Mouse (Mus musculus): Measurements from ENCODE around the gene Brca1. TPM values are rescaled to one million over a fixed set of nuclear protein-coding genes. Genes with fewer than 3 reads are reported as not detected.
"Not testable (repeated sequence)": the region's sequence is repeated elsewhere in the genome, so short reads cannot be mapped to it uniquely, and the experiment has no call there.

Gene Brca1
- polyA plus RNA-seq, 1 experiment from 2014 or later, result 12.3 TPM

DNA sequence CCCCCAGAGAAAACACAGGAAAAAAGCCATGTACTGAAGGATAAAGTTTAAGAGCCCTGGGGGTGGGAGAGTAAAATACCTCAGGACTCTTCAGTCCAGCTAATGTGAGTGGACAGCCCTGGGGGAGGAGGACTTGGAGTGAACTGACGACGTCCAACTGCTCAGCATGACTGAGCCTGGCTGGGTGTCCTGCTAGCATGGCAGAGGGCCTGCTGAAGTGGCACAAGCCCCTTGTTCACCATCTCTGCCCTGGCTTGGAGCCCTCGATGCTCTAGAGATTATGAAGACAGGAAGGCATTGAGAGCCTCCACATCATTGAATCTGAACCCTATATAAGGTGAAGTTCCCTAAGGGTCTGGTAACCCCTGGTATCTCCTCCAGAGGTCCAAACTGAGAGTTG, 79.8 kb downstream of the Brca1 start:
- H3K4me2 ChIP-seq, result no peak overlapping the region
- 46% methylated on average over 3 of the region's 3 CpGs for WGBS (ENCODE audit: insufficient replicate concordance)
- H3K4me3 ChIP-seq (ENCODE audit: low read depth, low read length), result no peak overlapping the region
- H3K36me3 ChIP-seq (ENCODE audit: control insufficient read depth, insufficient read depth, low read length), result no peaks in the 10 kb centered on the region
- no peaks in the 10 kb centered on the region for H3K9me3 ChIP-seq (replicated peaks; ENCODE audit: control insufficient read depth, low read length)
- no peak for ATAC-seq (replicated peaks; ENCODE audit: insufficient number of reproducible peaks, low FRiP score, low TSS enrichment)
- H3K4me1 ChIP-seq (ENCODE audit: control insufficient read depth, insufficient read depth, low read length), result peaks cover 24% of the 10 kb centered on the region
- H3K9ac ChIP-seq (ENCODE audit: low read depth, low read length), result no peak overlapping the region
- no peak overlapping the region for H3K27ac ChIP-seq (ENCODE audit: low read depth, low read length)
- no peaks in the 10 kb centered on the region for H3K27me3 ChIP-seq (ENCODE audit: control insufficient read depth, insufficient read depth, low read length)

DNA sequence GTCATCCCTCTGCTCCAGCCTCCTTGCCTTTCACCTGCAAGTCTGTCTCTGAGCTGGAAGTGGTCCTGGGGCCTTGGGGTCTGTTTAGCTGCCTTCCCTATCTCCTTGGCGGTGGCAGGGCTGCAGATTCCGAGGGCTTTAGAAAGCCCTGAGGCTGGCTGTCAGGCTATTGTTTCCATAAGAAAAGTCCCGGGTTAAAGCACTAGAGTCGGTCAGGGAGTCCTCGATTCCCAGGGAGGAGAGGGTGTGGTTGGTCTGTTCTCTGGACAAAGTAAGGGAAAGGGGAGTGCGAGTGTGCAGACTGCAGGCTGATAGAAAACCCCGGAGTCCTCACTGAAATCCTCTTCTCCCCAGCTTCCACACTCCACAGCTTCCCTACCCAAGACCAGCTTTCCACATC, 81.5 kb downstream of the Brca1 start:
- peak overlapping the region; percentile 46; the same call in 1 of the 2 replicates for H3K9ac ChIP-seq (ENCODE audit: low read depth, low read length)

DNA sequence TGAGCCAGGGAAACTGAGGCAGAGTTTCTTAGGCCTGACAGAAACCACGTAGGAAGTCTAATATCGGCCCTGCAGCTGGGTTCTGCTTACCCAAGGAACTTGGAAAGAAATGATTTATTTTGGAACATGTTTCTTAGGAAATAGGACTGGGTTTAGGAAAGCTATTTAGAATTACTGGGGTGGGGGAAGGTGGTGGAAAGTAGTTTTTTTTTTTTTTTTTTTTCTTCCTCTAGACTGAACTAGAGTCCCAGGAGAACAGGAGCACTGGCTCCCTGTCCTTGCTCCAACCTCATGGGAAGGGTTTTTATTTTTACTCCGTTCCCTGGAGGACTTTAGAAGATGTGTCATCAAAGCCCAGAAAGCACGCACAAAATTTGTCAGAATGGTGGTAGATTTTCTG, 82.6 kb downstream of the Brca1 start:
- peak overlapping the region; percentile 83; the same call in 1 of the 2 replicates for H3K9ac ChIP-seq (ENCODE audit: low read depth, low read length)
- peak overlapping the region; percentile 68 for H3K4me3 ChIP-seq (ENCODE audit: low read depth, low read length)
- peak overlapping the region; percentile 98 for H3K4me2 ChIP-seq
- no peaks in the 10 kb centered on the region for H3K27me3 ChIP-seq (ENCODE audit: control insufficient read depth, insufficient read depth, low read length)
- no peak for ATAC-seq (replicated peaks; ENCODE audit: insufficient number of reproducible peaks, low FRiP score, low TSS enrichment)
- H3K36me3 ChIP-seq (ENCODE audit: control insufficient read depth, insufficient read depth, low read length), result no peaks in the 10 kb centered on the region
- no peak overlapping the region for H3K27ac ChIP-seq (ENCODE audit: low read depth, low read length)
- WGBS (ENCODE audit: insufficient replicate concordance), result 61% methylated on average over 4 of the region's 4 CpGs
- peaks cover 27% of the 10 kb centered on the region for H3K4me1 ChIP-seq (ENCODE audit: control insufficient read depth, insufficient read depth, low read length)
- H3K9me3 ChIP-seq (replicated peaks; ENCODE audit: control insufficient read depth, low read length), result no peaks in the 10 kb centered on the region

More for the DNA sequence above, 81.5 kb downstream of the Brca1 start:
- no peak for ATAC-seq (replicated peaks; ENCODE audit: insufficient number of reproducible peaks, low FRiP score, low TSS enrichment)
- H3K36me3 ChIP-seq (ENCODE audit: control insufficient read depth, insufficient read depth, low read length), result no peaks in the 10 kb centered on the region
- peak overlapping the region; percentile 29; the same call in 1 of the 2 replicates for H3K4me2 ChIP-seq
- H3K27me3 ChIP-seq (ENCODE audit: control insufficient read depth, insufficient read depth, low read length), result no peaks in the 10 kb centered on the region
- H3K4me1 ChIP-seq (ENCODE audit: control insufficient read depth, insufficient read depth, low read length), result peaks cover 24% of the 10 kb centered on the region
- H3K4me3 ChIP-seq (ENCODE audit: low read depth, low read length), result no peak overlapping the region
- H3K27ac ChIP-seq (ENCODE audit: low read depth, low read length), result peak overlapping the region; percentile 2; the same call in 1 of the 2 replicates
- 22% methylated on average over 7 of the region's 7 CpGs for WGBS (ENCODE audit: insufficient replicate concordance)
- no peaks in the 10 kb centered on the region for H3K9me3 ChIP-seq (replicated peaks; ENCODE audit: control insufficient read depth, low read length)

DNA sequence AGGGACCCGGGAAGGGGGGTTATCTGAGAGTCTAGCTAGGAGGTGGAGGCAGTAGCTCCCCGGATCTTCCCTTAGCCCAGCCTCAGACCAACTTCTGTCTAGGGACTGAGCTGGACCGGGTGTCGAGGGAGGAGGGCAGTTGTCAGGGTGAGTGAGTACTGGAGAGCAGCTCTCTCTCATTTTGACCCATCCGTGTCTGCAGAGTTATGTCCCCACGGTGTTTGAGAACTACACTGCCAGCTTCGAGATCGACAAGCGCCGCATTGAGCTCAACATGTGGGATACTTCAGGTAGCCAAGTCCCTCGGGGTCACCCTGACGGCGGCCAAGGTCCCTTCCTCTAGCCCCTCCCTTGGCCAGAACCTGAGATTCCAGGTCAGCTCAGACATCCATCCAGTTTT, 83.0 kb downstream of the Brca1 start:
- H3K36me3 ChIP-seq (ENCODE audit: control insufficient read depth, insufficient read depth, low read length), result no peaks in the 10 kb centered on the region
- no peaks in the 10 kb centered on the region for H3K27me3 ChIP-seq (ENCODE audit: control insufficient read depth, insufficient read depth, low read length)
- H3K9ac ChIP-seq (ENCODE audit: low read depth, low read length), result peak overlapping the region; percentile 83
- H3K4me3 ChIP-seq (ENCODE audit: low read depth, low read length), result peak overlapping the region; percentile 68
- peak overlapping the region; percentile 57 for H3K27ac ChIP-seq (ENCODE audit: low read depth, low read length)
- WGBS (ENCODE audit: insufficient replicate concordance), result 5% methylated on average over 13 of the region's 13 CpGs
- H3K4me1 ChIP-seq (ENCODE audit: control insufficient read depth, insufficient read depth, low read length), result peaks cover 32% of the 10 kb centered on the region
- no peak for ATAC-seq (replicated peaks; ENCODE audit: insufficient number of reproducible peaks, low FRiP score, low TSS enrichment)
- H3K9me3 ChIP-seq (replicated peaks; ENCODE audit: control insufficient read depth, low read length), result no peaks in the 10 kb centered on the region
- H3K4me2 ChIP-seq, result peak overlapping the region; percentile 98

DNA sequence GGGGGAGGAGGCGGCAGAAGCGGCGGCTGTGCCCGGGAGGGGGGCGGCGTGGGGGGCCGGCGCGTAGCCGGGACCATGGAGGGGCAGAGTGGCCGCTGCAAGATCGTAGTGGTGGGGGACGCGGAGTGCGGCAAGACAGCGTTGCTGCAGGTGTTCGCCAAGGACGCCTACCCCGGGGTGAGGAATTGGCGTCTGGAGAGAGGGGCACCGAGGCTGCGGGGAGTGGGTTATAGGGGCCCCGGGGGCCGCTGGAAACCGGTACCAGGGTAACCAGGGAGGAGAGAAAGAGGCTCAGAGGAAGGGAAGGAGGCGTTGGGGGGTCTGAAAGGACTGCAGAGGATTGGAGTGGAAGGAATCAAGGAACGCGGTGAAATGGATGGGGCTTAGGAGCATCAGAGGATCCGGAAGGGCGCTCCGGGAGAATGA, 83.5 kb downstream of the Brca1 start:
- H3K4me3 ChIP-seq (ENCODE audit: low read depth, low read length), result peak overlapping the region; percentile 68
- ATAC-seq (replicated peaks; ENCODE audit: insufficient number of reproducible peaks, low FRiP score, low TSS enrichment), result peak; percentile 15
- peak overlapping the region; percentile 57 for H3K27ac ChIP-seq (ENCODE audit: low read depth, low read length)
- peak overlapping the region; percentile 98 for H3K4me2 ChIP-seq
- no peaks in the 10 kb centered on the region for H3K36me3 ChIP-seq (ENCODE audit: control insufficient read depth, insufficient read depth, low read length)
- peaks cover 36% of the 10 kb centered on the region for H3K4me1 ChIP-seq (ENCODE audit: control insufficient read depth, insufficient read depth, low read length)
- peak overlapping the region; percentile 83 for H3K9ac ChIP-seq (ENCODE audit: low read depth, low read length)
- H3K27me3 ChIP-seq (ENCODE audit: control insufficient read depth, insufficient read depth, low read length), result no peaks in the 10 kb centered on the region
- WGBS (ENCODE audit: insufficient replicate concordance), result under 1% methylated on average over 28 of the region's 31 CpGs
- H3K9me3 ChIP-seq (replicated peaks; ENCODE audit: control insufficient read depth, low read length), result no peaks in the 10 kb centered on the region

DNA sequence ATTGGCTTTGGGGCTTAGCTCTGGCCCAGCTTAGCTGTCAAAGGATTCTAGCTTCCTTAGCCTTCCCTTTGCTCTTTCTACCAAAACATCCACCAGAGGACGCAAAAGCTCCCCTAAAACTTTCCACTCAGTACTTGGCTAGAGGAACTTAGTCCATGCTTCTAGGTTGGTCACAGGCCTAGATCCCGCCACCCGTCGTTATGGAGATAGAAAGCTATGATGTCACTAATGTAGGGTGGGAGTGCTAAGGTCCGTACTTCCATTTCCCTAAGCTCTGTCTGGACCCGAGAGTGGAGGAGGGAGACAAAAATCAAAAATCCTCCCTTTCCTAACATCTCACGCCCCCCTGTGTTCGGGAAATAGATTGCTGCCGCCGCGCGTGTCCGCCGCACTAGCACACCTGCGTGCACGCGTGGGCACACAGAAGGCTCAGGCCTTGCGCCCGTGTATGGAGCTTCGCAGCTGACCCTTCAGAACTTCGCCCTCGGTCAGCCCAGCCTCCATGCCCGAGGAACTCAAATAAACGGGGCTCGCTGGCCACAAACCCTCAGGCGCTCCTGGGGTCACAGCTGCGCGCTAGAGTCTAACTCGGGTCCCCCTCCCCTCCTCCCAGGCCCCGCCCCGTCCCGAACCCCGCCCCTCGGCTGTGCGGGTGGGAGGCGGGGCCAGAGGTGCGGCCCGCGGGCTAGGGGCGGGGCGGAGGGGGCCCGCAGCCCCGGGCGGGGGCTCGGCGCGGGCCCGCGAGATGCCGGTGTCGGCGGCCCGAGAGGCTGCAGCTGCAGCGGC, 84.1 kb downstream of the Brca1 start:
- ATAC-seq (replicated peaks; ENCODE audit: insufficient number of reproducible peaks, low FRiP score, low TSS enrichment), result peak; percentile 75
- H3K4me2 ChIP-seq, result peak overlapping the region; percentile 98
- H3K27me3 ChIP-seq (ENCODE audit: control insufficient read depth, insufficient read depth, low read length), result no peaks in the 10 kb centered on the region
- no peaks in the 10 kb centered on the region for H3K9me3 ChIP-seq (replicated peaks; ENCODE audit: control insufficient read depth, low read length)
- peak overlapping the region; percentile 83 for H3K9ac ChIP-seq (ENCODE audit: low read depth, low read length)
- peak overlapping the region; percentile 57 for H3K27ac ChIP-seq (ENCODE audit: low read depth, low read length)
- H3K4me1 ChIP-seq (ENCODE audit: control insufficient read depth, insufficient read depth, low read length), result peaks cover 40% of the 10 kb centered on the region
- WGBS (ENCODE audit: insufficient replicate concordance), result under 1% methylated on average over 41 of the region's 54 CpGs
- H3K4me3 ChIP-seq (ENCODE audit: low read depth, low read length), result peak overlapping the region; percentile 68
- no peaks in the 10 kb centered on the region for H3K36me3 ChIP-seq (ENCODE audit: control insufficient read depth, insufficient read depth, low read length)

DNA sequence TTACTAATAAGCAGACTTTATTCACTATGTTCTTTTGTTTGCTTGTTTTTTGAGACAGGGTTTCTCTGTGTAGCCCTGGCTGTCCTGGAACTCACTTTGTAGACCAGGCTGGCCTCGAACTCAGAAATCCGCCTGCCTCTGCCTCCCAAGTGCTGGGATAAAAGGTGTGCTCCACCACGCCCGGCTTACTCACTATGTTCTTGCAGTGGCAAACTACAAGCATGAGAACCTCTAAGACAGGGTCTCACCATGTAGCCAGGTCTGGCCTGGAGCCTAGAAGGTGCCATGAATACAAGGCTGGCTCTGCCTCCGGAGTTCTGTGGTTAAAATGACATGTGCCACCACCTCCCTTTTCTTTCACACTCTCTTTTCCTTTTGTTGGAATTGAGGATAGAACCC, 85.2 kb downstream of the Brca1 start:
- peak overlapping the region; percentile 97 for H3K4me2 ChIP-seq
- H3K27ac ChIP-seq (ENCODE audit: low read depth, low read length); H3K9ac ChIP-seq (ENCODE audit: low read depth, low read length); H3K9me3 ChIP-seq (replicated peaks; ENCODE audit: control insufficient read depth, low read length); ATAC-seq (replicated peaks; ENCODE audit: insufficient number of reproducible peaks, low FRiP score, low TSS enrichment); H3K27me3 ChIP-seq (ENCODE audit: control insufficient read depth, insufficient read depth, low read length); H3K36me3 ChIP-seq (ENCODE audit: control insufficient read depth, insufficient read depth, low read length): not testable (repeated sequence)
- H3K4me3 ChIP-seq (ENCODE audit: low read depth, low read length), result peak overlapping the region; percentile 61
- 58% methylated on average over 5 of the region's 5 CpGs for WGBS (ENCODE audit: insufficient replicate concordance)
- H3K4me1 ChIP-seq (ENCODE audit: control insufficient read depth, insufficient read depth, low read length), result peaks cover 34% of the 10 kb centered on the region

DNA sequence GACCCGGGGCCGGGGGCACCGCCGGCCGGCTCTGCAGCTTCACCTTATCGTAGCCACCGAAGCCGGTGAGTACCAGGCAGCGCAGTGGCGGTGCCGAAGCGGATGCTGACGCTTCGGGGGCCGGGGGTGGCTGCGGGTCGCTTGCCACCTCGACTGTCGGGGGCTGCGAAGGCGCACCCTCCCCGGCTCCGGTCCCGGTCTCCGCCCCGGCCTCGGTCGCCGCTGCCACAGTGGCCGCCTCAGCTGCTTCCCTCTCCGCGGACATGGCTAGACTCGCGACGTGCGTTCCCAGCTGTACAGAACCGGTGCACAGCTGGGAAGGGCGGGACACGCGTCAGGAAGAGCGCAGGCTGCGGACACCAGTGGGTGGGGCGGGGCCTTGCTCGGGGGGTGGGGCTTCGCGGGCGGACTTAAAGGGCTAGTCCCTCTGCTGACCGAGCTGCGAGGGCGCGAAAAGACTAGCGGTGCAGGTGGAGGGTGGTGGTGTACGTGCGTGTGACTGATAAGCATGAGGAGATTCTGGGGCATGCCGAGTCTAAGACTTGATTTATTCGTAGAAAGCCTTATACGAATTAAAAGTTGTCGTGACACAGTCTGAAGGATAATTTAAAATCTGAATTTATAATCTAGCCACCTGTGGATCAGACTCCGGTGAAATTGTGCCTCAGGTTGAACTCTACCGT, 85.7 kb downstream of the Brca1 start, which contains the start of gene Vat1:
Vat1 (minus strand) TSS at position 362 of the 683 bp plus-strand sequence.
- peak within 1 kb of the TSS; percentile 61 for H3K4me3 ChIP-seq (ENCODE audit: low read depth, low read length)
- H3K27me3 ChIP-seq (ENCODE audit: control insufficient read depth, insufficient read depth, low read length), result no peaks in the 10 kb centered on the region
- H3K9me3 ChIP-seq (replicated peaks; ENCODE audit: control insufficient read depth, low read length), result no peaks in the 10 kb centered on the region
- H3K27ac ChIP-seq (ENCODE audit: low read depth, low read length), result peak within 1 kb of the TSS; percentile 81
- ATAC-seq (replicated peaks; ENCODE audit: insufficient number of reproducible peaks, low FRiP score, low TSS enrichment), result peak; percentile 58
- H3K9ac ChIP-seq (ENCODE audit: low read depth, low read length), result peak within 1 kb of the TSS; percentile 84
- H3K4me2 ChIP-seq, result peak within 1 kb of the TSS; percentile 98
- 1% methylated on average over 58 of the region's 60 CpGs for WGBS (ENCODE audit: insufficient replicate concordance)
- 0 out of 2 replicates have a peak, but pooled peaks cover 2% of the 10 kb centered on the region for H3K36me3 ChIP-seq (ENCODE audit: control insufficient read depth, insufficient read depth, low read length)
- peaks cover 34% of the 10 kb centered on the region for H3K4me1 ChIP-seq (ENCODE audit: control insufficient read depth, insufficient read depth, low read length)
